Mouse (Mus musculus): ENCODE data around the gene Clpsl2.

The Clpsl2 gene

DNA sequence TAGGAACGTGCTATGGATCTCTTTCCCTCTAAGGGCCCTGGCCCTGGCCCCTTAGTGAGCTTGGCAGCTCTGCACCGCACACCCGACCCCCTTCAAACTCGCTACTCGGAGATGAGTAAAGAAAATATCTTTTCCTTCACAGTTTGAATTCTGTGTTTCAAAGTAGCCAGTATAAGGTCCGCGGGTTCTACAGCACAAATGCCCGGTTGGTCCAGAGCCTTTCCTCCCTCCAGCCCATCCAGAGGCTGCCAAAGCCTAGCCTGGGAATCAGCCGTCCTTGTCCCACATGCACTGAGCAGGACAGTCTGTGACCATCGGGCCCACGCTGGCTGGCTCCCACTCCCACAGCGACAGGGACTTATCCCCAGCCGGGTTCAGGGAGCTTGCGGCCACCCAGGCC is at the start of gene Clpsl2:
Clpsl2 (plus strand) TSS at position 301 of the 400 bp plus-strand sequence.
- in situ Hi-C loops (cut with MboI, MseI): no loop called here

DNA sequence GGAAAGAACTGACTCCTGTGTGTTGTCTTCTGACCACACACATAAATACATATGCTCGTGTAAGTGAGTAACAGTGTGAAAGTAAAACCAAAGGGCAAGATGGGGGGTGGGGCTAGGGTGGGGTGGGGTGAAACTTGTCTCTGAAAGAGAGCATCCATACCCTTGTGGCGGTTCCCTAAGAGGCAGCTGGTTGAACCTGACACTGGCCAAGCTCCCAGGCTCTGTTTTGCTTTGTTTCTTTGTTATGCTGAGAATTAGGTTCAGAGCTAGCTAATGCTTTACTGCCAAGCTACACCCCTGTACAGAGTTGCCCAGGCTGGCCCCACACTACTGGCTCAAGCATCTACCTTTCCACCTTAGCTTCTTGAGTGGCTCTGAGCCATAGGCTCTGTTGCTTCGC is 48.7 kb upstream of the Clpsl2 start:
- in situ Hi-C loops (cut with MboI, MseI): no loop called here

DNA sequence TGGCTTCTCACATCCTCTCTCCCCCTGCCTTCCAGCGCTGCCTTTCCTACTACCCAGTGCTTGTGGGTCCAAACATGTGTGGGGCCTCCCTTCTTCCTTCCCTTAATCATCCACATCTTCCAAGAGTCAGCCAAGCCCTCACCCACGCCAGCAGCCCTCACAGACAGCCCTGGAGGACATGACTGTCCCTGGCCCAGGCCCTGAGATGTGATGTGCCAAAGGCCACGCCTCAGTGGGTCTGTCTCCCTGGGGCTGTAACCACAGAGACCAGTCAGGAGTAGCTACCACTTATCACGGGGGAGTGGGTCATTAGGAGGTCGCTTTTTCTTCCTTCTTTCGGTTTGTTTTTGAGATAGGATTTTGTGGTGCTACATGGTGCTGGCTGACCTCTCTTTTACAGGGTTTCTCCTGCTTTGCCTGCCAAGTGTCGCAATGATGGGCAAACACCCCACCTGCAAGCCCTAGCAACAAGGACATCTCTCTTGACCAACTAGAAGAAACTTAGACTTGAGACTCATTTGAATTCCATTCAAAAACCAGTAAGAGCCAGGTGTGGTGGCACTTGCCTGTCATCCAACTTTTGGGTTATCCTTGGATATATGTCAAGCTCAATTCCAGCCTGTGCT is 46.9 kb upstream of the Clpsl2 start:
- in situ Hi-C loops (cut with MboI, MseI): no loop called here

DNA sequence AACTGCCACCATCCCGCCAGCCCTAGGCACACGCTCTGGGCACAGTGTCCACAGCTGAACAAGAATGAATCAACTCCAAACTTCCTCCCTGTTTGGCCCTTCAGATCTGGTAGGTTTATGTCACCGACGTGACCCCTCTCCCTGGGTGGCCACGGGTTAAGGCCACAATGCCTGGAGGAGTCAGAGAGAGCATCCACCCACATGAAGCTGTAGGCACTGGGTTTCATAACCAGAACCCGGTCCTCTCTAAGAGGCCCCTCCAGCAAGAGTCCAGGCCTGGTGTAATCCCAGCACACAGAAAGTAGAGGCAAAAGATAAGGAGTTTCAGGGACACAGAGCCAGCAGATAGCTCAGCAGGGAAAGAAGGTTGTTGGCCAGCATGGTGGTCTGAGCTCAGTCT is 45.0 kb upstream of the Clpsl2 start:
- in situ Hi-C loops (cut with MboI, MseI): no loop called here

DNA sequence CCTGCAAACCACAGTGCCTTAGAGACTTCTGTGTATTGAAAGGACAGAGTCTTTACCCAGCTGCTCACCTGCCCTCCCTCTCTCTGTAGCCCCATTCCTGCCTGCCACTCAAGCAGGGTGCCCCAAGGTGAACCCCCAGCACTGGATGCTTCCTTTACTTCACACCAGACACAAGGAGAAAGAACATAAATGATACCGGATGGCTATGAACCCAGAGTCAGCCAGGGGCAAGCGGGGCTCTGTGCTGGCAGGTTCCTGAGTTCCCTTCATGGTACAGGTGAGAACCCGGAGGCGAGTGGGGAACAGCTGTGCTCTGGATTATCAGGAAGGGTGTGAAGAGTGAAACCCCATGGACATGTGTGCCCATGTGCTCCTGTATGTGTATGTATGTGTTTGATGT is 43.6 kb upstream of the Clpsl2 start:
- in situ Hi-C loops (cut with MboI, MseI): no loop called here

DNA sequence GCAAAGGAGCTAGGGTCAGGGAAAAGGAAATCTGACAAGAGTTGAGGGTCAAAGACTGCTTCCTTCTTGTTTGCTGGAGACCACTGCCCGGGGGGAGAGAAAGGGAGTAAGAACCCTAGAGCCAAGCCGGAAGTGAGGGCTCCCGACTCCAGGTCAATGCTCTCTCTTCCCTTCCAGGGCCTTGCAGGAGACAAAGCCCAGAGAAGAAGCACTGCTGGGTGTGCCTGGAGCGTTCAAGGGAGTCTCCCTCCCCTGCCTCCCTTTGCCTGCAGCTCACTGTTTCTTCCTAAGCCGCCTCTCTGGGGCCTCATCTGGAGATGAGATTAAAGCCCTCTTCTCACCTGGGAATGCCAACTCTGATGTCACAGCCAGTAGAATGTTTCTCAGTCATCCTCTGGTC is 42.3 kb upstream of the Clpsl2 start:
- in situ Hi-C loops (cut with MboI, MseI): no loop called here

DNA sequence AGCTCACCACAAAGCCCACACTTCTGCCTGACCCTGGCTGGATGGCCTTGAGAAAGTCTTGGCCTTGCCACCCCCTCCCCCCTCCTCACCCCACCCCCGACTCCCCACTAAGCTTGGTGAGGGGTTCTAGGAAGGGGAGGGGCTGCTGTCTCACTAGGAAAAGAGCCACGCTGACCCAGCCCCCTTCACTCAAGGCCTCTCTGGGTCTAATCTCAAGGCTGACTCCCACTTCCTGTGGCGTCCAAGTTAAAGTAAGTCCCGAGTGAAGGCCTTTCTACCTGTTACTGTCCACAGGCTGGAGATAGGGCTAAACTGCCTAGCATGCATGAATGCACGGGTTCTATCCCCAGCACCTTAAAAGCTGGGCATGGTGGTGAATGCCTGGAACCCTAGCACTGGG is 41.7 kb upstream of the Clpsl2 start:
- in situ Hi-C loops (cut with MboI, MseI): no loop called here

DNA sequence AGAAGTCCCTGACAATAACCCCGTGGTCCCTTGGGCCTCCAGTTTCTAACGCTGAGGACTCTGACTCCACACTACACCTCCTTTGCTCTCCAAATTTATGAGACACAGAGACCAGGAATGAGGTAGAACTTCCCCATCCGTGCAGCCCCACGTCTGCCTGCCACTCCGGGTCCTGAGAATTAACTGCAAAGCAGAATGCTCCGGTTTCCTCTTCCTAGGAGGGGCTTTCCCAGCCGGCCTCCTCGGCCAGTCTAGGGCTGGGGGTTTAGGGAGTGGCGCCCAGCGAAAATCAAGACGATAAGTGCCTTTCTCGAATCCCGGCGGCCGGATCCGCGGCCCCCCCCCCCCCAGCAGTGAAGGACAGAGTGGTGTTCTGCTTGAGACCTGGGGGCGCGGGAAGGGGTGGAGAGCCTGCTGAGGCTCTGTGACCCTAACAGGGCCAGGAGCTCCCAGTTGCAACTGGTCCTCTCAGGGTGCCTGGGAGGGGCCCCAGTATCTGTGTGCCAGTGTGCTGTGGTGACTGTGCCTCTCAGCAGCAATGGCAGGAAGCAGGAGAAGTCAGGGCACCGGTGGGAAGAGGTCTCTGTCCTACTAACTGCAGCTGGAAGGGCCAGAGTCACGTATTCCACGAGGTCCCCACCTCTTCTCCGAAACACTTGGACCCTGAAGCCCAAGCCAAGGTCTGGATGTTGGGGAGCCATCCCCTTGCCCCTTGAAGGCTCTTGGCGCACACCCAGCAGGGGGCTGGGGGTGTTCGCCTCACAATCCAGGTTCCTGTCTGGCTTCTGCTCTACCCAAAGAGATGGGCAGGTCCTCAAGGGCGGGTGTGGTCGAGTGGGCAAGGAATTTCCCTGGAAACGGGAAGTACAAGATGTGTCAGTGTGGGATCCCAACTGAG is 38.5 kb upstream of the Clpsl2 start:
- in situ Hi-C loops (cut with MboI, MseI): no loop called here

DNA sequence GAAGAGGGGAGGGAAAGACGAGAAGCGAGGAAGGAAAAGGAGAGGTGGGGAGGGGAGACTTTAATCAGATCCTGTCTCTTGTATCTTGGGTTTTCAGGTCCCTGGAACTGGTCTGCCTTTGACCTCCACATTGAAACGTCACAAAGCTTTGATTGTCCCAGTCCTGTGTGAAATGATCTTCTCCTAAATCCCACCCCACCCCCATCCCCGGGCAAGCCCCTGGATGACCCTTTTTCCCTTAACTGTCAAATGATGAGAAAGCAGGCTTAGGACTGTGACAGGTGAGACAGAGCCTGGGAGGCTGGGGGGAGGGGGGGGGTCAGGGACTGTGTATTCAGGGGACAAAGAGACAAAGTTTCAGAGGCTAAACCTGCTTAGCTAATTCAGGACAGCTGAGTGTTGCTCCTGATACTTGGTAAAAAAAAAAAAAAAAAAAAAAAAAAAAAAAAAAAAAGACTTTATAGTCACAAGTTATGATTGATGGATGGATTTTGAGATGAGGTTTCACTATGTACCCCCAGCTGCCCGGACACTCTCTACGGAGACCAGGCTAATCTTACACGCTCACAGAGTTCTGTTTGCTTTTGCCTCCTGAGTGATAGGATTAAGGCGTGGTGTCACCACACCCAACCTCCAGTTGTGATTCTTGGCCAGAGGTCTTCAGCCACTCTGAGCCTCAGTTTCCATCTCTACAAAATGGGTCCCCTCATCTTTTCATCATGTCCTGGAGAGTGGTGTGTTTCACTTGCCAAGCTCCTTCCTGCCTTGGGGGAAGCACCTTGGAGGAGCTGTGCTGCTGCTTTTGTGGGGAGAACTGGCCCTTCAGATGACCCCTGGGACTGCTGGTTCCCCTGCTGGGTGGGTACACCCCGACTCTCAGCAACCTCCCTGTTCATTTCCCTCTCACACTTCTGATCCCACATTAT is 37.3 kb upstream of the Clpsl2 start:
- in situ Hi-C loops (cut with MboI, MseI): no loop called here

DNA sequence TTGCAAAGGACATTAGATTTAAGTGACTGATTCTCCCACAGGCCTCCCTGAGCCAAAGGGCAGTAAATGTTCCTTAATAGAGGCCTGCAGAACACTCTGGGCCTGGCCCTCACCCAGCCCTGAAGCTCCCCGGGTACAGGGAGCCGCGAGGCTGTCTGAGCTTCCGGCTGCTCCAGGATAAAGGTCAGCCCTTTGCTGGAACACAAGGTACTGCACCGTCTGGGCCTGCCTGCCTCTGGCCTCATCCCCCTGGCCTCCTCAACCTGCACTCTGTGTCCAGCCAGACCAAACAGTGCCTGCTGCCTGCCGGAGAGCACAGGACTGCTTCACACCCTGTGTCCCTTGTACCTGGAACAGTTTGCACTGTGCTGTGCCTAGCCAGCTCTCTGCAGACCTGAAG is 36.5 kb upstream of the Clpsl2 start:
- in situ Hi-C loops (cut with MboI, MseI): no loop called here

DNA sequence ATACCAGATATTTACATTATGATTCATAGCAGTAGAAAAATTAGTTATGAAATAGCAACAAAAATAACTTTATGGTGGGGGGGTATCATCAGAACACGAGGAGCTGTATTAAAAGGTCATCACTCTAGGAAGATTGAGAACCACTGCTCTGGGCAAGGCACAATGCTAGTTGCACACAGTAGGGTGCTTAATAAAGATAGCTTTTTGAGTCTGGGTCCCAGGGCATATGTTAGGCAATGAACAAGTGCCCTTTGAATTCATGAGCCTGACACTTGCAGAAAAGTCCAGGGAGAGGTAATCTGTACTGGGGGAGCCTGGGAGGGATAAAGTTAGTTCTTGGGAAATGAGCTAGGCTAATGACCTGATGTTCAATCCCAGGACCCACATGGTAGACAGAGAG is 35.9 kb upstream of the Clpsl2 start:
- in situ Hi-C loops (cut with MboI, MseI): no loop called here

DNA sequence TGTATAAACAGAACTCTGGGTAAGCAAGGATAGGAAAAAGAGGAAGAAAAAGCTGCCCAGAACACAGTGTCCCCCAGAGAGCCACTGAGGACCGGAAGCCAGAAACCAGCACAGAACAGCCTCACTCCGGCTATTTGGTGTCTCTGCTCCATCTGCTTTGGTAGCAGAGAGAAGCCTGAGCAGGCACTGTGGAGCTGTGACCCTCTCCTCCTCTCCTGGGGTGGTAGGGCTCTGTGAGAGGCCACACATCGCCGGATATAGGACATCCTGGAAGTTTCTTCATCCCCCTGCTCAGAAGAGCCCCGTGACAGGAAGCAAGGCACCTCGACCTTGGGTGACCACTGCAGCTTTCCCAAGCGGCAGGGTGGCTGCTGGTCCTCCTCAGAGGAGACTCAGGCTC is 35.4 kb upstream of the Clpsl2 start:
- in situ Hi-C loops (cut with MboI, MseI): no loop called here

DNA sequence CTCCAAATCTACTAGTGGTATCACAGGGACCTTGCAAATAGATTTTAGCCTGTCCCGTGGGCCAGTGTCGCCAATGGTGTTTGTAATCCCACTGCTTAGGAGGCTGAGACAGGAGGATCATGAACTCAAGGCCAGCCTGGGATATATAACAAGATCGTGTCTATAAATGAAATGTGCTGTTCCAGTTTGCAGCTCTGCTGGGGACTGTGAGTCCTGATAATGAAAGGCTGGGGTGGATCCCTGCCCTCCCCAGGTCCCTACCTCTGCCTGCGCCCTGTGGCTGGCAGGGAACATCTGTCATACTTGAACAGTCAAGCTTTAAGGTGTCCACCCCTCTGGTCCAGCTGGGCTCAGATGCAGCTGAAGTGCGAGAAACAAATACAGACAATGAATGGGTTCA is 34.7 kb upstream of the Clpsl2 start:
- in situ Hi-C loops (cut with MboI, MseI): no loop called here

DNA sequence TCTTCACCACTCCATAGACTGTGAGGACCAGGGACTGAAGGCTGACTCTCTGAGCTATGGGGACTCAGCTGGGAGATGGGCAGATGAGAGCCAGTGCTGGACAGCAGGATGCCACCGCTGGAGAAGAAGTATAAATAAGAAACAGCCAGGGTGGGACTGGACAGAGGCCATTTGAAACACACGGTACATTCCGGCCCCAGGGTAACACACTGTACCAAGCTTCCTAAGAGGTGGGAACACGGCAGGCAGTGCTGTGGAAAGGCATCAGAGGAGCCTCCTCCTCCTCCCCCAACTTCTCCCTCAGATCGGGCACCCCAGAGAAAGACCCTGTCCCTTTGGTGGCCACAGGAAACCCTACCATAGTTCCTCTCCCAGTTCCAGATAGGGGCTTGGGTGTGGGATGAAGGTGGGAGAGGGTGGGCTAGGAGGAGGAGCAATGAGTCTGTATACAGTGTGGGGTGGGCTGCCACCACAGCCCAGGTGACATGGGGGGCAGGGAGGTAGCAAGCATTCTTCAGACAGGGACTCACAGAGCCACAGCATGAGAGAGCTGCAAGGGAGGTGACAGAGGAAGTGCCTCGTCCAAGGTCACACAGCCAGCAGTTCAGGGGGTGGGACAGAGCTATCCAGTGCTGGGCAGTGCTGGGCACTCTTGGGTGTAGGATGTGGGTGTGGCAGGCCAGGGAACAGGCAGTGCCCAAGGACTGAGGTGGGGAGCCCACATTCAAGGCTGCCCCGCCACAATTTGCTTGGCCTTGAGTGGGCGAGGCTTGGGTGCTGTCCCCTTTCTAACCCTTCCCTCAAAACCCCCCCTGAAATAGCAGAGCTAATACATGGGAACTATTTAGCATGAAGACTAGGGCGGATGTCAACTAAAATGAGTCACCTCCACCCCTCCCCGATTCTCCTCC is 33.5 kb upstream of the Clpsl2 start:
- in situ Hi-C loops (cut with MboI, MseI): no loop called here

DNA sequence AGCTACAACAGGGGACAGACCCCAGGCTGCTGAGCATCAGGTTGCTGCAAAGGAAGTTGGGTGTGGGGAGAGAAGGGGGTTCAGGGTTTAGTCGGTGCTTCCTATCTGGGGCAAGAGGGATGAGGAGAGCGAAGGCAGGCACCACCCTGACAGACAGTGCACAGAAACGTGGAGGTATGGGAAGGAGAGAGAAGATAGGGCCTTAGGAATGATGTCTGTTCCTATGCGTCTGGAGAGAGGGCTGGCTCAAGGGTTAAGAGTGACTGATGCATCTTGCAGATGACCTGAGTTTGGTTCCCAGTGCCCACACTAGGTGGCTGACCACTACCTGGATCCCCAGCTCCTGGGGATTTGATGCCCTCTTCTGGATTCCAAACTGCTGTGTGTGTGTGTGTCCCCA is 32.3 kb upstream of the Clpsl2 start:
- in situ Hi-C loops (cut with MboI, MseI): no loop called here

DNA sequence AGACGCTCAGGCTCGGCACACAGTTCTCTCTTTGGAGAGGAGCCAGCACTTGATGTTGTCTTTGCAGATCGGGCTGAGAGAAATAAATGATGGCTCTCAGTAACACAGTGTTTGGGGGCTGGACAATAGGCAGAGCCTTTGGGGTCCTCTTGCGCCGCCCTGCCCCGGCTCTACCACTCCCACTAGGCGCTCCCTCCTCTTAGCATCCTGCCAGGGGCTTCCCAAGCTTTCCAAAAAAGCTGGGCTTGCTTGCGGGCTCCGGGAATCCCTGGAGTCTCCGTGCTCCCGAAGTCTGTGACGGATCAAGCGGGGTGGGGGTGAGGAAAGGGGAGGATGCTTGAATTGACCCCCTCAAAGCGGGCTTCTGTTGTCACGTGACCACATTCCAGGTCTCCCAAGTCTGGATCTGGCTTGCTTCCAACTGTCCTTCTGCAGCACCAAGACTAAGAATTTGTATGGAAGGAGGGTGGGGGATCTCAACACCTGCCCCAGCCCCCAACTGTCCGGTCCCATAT is 31.7 kb upstream of the Clpsl2 start, which contains the start of gene Fkbp5:
Fkbp5 (minus strand) TSS at position 87 of the 515 bp plus-strand sequence.
- in situ Hi-C loops (cut with MboI, MseI): no loop called here

DNA sequence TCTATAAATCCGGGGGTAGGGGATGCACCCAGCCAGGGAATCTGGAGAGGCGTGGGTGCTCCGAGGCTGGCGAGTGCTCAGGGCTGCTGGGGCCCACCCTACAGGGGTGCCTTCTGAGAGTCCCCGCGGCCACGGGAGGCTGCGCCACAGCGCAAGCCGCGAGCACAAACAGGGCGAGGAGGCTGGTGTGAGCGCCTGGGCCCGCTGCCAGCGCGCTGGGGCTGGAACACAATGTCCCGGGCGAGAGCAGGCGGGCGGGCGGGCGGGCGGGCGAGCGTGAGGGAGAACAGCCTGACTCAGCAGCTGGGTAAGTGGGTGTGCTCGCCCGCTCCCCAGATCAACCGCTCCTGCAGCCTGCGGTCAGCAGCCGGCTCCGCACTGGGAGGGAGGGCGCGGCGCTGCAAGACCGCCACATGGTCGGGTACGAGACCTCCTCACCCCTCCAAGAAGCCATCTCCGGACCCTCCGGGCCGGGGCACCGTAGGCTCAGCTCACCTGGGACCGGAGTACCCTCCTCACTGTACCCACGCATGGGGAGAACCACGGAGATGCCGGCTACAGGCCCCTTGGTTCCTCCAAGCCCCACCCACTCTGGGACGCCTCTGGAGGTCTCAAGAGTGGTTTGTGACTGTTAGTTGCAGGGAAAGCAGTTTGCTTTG is 31.1 kb upstream of the Clpsl2 start:
- in situ Hi-C loops (cut with MboI, MseI): no loop called here

DNA sequence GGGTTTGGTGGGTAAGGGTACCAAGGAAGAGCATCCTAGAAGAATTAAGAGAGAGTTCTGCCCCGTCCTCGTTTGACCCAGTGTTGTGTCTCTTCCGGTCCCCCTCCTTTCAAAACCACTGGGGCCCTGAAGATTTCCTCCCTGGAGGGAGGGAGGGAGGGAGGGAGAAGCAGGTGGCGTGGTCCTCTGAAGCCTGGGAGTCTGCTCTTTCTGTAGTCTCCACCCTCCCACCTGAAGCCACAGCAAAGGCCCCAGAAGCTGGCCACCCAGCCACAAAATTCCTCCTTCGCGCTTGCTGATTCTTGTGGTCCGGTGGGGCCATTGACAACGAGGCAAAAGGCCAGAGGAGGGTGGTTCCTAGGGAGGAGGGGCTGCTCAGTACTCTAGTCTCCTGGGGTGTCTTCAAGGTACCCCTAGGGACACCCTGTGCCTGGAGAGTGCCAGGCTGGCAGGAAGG is 30.6 kb upstream of the Clpsl2 start:
- in situ Hi-C loops (cut with MboI, MseI): no loop called here

DNA sequence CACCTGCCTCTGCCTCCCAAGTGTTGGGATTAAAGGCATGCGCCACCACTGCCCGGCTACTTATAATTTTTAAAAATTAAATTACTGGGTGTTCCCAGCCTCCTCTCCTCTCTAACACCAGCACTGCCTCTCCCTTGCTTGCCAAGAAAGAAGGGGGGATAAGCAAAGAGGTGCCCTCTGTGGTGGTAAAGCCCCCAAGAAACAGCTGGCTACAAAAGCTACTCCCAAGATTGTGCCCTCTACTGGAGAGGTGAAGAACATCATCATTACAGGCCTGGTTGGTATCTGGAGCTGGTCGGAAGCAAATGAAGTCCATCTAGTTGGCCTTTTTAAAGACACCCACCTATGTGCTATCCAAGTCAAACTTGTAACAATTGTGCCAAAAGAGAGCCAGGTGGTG is 29.4 kb upstream of the Clpsl2 start:
- in situ Hi-C loops (cut with MboI, MseI): loop anchor here (5.0 kb wide), 1 partner anchor 43 kb away; no protein-coding TSS in a partner anchor

DNA sequence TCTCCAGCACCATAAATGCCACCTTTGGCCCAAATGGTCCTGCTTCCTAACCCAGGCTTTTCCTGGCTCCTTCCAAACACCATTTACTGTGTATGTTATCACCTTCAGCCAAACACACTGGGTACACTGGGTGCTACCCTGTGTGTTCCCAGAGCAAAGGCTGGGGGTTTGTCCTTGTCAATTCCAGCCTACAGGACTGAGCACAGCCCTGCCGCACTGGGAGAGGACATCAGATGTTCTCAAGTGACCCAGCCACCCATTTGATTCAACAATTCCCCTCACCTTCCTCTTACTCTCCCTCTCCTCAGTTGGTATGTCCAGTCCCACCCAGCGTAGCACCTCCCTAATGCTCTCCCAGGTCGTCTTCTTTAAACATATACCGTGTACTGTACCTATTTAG is 28.6 kb upstream of the Clpsl2 start:
- in situ Hi-C loops (cut with MboI, MseI): loop anchor here (5.0 kb wide), 1 partner anchor 43 kb away; no protein-coding TSS in a partner anchor

Measured in T-helper 1 cell (primary cell).